Mouse (Mus musculus) liver, embryonic 14.5 days (tissue): Measurements from ENCODE around the gene Itgae. TPM values are rescaled to one million over a fixed set of nuclear protein-coding genes. Genes with fewer than 3 reads are reported as not detected.

Source experiments
- ATAC-seq: fragments of 200-750 bp; cut with Nextera tagmentation; 2 replicates; pipeline ENCODE4 v1.8.0; 2017; ENCODE audit warnings: moderate number of reproducible peaks, mild to moderate bottlenecking, moderate library complexity; ENCODE audit not compliant: insufficient read depth
- DNase-seq, 3 experiments: peaks; one replicate each; pipeline ENCODE4 v3.0.0-alpha.2; 2012 to 2013; ENCODE audit warnings: low read depth in 3 of 3, low spot score in 3 of 3
- H3K27ac ChIP-seq: fragments of 300-500 bp; sonication (generic); 2 replicates; pipeline ENCODE4 v1.5.1; 2014; ENCODE audit warnings: moderate library complexity, mild to moderate bottlenecking, control low read depth, inconsistent platforms
- H3K27me3 ChIP-seq: fragments of 300-500 bp; sonication (generic); 2 replicates; pipeline ENCODE4 v1.6.1; 2014; ENCODE audit warnings: mild to moderate bottlenecking, low read length, moderate library complexity; ENCODE audit not compliant: control insufficient read depth, insufficient read depth
- H3K36me3 ChIP-seq: fragments of 300-500 bp; sonication (generic); replicated peaks from 2 replicates; pipeline ENCODE4 v1.6.1; 2014; ENCODE audit warnings: low read depth; ENCODE audit not compliant: control insufficient read depth, insufficient read depth
- H3K4me1 ChIP-seq, 2 experiments: fragments of 200-500 bp in 1 of 2; fragments of 300-500 bp in 1 of 2; sonication (generic) in 1 of 2; replicated peaks; 2 replicates each; pipeline ENCODE4 v1.6.1; 2012 to 2014; ENCODE audit warnings: antibody characterized with exemption in 1 of 2, inconsistent platforms in 1 of 2, low read length in 1 of 2; ENCODE audit not compliant: control insufficient read depth in 2 of 2, insufficient read depth in 2 of 2
- H3K4me2 ChIP-seq: fragments of 300-500 bp; sonication (generic); 2 replicates; pipeline ENCODE4 v1.6.1; 2014; ENCODE audit warnings: low read depth, mild to moderate bottlenecking, control low read depth, moderate library complexity
- H3K4me3 ChIP-seq, 2 experiments: fragments of 200-500 bp in 1 of 2; fragments of 300-500 bp in 1 of 2; sonication (generic) in 1 of 2; 2 replicates each; pipeline ENCODE4 v1.5.1; 2012 to 2014; ENCODE audit warnings: low read depth in 2 of 2, low read length in 2 of 2, mild to moderate bottlenecking in 2 of 2, control low read depth in 1 of 2, inconsistent platforms in 1 of 2, moderate library complexity in 1 of 2; ENCODE audit not compliant: insufficient read depth in 1 of 2
- H3K9ac ChIP-seq: fragments of 300-500 bp; sonication (generic); replicated peaks from 2 replicates; pipeline ENCODE4 v1.6.1; 2014; ENCODE audit warnings: mild to moderate bottlenecking, control low read depth, moderate library complexity
- H3K9me3 ChIP-seq: fragments of 300-500 bp; sonication (generic); 2 replicates; pipeline ENCODE4 v1.6.1; 2016; ENCODE audit warnings: low read length, mixed read lengths; ENCODE audit not compliant: control insufficient read depth
- CTCF ChIP-seq: IDR thresholded peaks from 2 replicates; pipeline ENCODE4 v1.5.1; 2016; ENCODE audit warnings: antibody characterized with exemption, low read depth, control low read depth
- EP300 ChIP-seq: IDR thresholded peaks from 2 replicates; pipeline ENCODE4 v1.6.1; 2016; ENCODE audit warnings: antibody characterized with exemption, low read depth
- WGBS: fragments of 180-500 bp; shearing (Covaris S2); extraction: QIAGEN DNeasy Blood & Tissue Kit; methylation state at CpG from one replicate; pipeline ENCODE4 v1.1.7; 2014; ENCODE audit not compliant: insufficient replicate concordance; 5-methylcytosine and 5-hydroxymethylcytosine counted together
- polyA plus RNA-seq, 2 experiments: library from polyadenylated mRNA; depleted of rRNA in 1 of 2; stranded (reverse) in 1 of 2; unstranded in 1 of 2; fragments of >200 nt; fragmentation: Nextera tagmentation in 1 of 2; extraction: Ambion mirVana in 1 of 2; gene quantifications; 2 replicates each; pipeline versions ENCODE4 v1.2.1 to v1.2.3; 2012 to 2014

The Itgae gene
- polyA plus RNA-seq, 2 experiments, result 0.03 TPM

GRCm38 (mm10) chr11:73146026-73146974 is 55.9 kb downstream of the Itgae start:
- Histone ChIP-seq H3K27me3 (no peaks in the 10 kb centered on the region), H3K4me3 (no peak overlapping the region), H3K4me1 (no peaks in the 10 kb centered on the region), H3K9me3 (no peaks in the 10 kb centered on the region), H3K36me3 (no peaks in the 10 kb centered on the region), H3K9ac (no peak overlapping the region), H3K27ac (no peak overlapping the region), H3K4me2 (no peak overlapping the region)
- DNase-seq (no peak), ATAC-seq (no peak)
- no peak for TF ChIP-seq EP300
- no peak for TF ChIP-seq CTCF
- 64% methylated on average over 11 of the region's 11 CpGs for WGBS

GRCm38 (mm10) chr11:73146975-73147365 is 56.6 kb downstream of the Itgae start:
- TF ChIP-seq CTCF (no peak), EP300 (no peak)
- no peak overlapping the region for H3K27ac ChIP-seq
- no peaks in the 10 kb centered on the region for H3K4me1 ChIP-seq
- ATAC-seq (no peak), DNase-seq (no peak)
- 45% methylated on average over 7 of the region's 7 CpGs for WGBS
- no peaks in the 10 kb centered on the region for H3K27me3 ChIP-seq
- no peak overlapping the region for H3K4me3 ChIP-seq
- H3K9ac ChIP-seq, result no peak overlapping the region
- no peak overlapping the region for H3K4me2 ChIP-seq
- H3K36me3 ChIP-seq, result no peaks in the 10 kb centered on the region
- no peaks in the 10 kb centered on the region for H3K9me3 ChIP-seq

GRCm38 (mm10) chr11:73148209-73148608 is 57.8 kb downstream of the Itgae start:
- TF ChIP-seq EP300 (no peak), CTCF (no peak)
- Histone ChIP-seq H3K36me3 (no peaks in the 10 kb centered on the region), H3K9ac (no peak overlapping the region), H3K27ac (no peak overlapping the region), H3K4me1 (no peaks in the 10 kb centered on the region), H3K4me2 (no peak overlapping the region), H3K9me3 (no peaks in the 10 kb centered on the region), H3K4me3 (no peak overlapping the region), H3K27me3 (no peaks in the 10 kb centered on the region)
- 68% methylated on average over 9 of the region's 9 CpGs for WGBS
- DNase-seq, result no peak
- no peak for ATAC-seq

GRCm38 (mm10) chr11:73155071-73155470 is 64.7 kb downstream of the Itgae start:
- Histone ChIP-seq H3K36me3 (no peaks in the 10 kb centered on the region), H3K9ac (no peak overlapping the region), H3K4me2 (no peak overlapping the region), H3K4me1 (no peaks in the 10 kb centered on the region), H3K27ac (no peak overlapping the region), H3K27me3 (peaks cover 9% of the 10 kb centered on the region), H3K4me3 (no peak overlapping the region), H3K9me3 (no peaks in the 10 kb centered on the region)
- 54% methylated on average over 6 of the region's 6 CpGs for WGBS
- no peak for DNase-seq
- TF ChIP-seq EP300 (no peak), CTCF (no peak)
- ATAC-seq, result no peak
